Mouse (Mus musculus) heart, adult 2 months (tissue): ENCODE measurements around the gene Furin.

Experiments used
- CTCF ChIP-seq: fragments of 200-600 bp; IDR thresholded peaks from 2 replicates; pipeline ENCODE4 v1.8.1; 2022; ENCODE audit warnings: antibody characterized with exemption, mild to moderate bottlenecking, moderate library complexity
- EP300 ChIP-seq: fragments of 200-500 bp; IDR thresholded peaks from 2 replicates; pipeline ENCODE4 v1.6.1; 2011; ENCODE audit warnings: low read depth, low read length, control low read depth; ENCODE audit not compliant: insufficient read depth
- POLR2A ChIP-seq: fragments of 200-500 bp; IDR thresholded peaks from 2 replicates; pipeline ENCODE4 v1.6.1; 2011; ENCODE audit warnings: mild to moderate bottlenecking, low read depth, low read length, control low read depth; ENCODE audit not compliant: insufficient read depth

DNA sequence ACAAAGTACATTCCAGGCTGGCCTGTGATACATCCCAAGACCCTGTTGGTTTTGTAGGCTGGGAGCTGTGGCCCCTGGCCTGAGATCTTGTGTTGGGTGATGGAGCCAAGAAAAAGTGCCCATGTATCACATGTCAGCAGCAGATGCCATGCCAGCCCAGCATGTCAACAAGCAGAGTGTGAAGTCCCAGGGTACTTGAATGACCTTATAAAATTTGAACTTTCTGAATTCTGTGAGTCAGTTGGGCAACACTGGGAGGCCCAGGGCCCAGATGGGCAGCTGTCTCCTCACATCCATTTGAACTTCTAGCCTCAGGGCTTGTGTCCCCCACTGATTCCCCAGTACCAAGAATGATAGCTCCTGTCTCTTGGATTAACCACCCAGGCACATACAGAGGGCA is 12.4 kb upstream of the Furin start:
- TF ChIP-seq CTCF = no peak
- no peak for TF ChIP-seq POLR2A
- TF ChIP-seq EP300 = no peak
